Mouse (Mus musculus): ENCODE results near the gene Cyp4f39. TPM values are rescaled to one million over a fixed set of nuclear protein-coding genes. Genes with fewer than 3 reads are reported as not detected.

Gene Cyp4f39
- polyA plus RNA-seq (2012; ENCODE audit: insufficient read depth, insufficient read length, missing spikeins): not detected in 2 replicates

- TF ChIP-seq CTCF (IDR thresholded peaks at IDR 0.05; ENCODE audit: low read depth, low read length) (no peak), POLR2A (IDR thresholded peaks at IDR 0.05; ENCODE audit: borderline replicate concordance, low read depth, low read length) (no peak)
- no peaks in the 10 kb centered on the region for H3K4me1 ChIP-seq (ENCODE audit: control insufficient read depth, insufficient read depth, low read length)
- no peak within 1 kb of the TSS for H3K27ac ChIP-seq (ENCODE audit: insufficient read depth, low read depth, low read length)
- H3K4me3 ChIP-seq (ENCODE audit: insufficient read depth, low read length): peak within 1 kb of the TSS; percentile 1; the same call in 1 of the 2 replicates
These were observed at the start of gene Cyp4f39 for GRCm38 (mm10) chr17:32452482-32452881. Gene Cyp4f39, plus strand, starts transcription at chr17:32452723.

GRCm38 (mm10) chr17:32402779-32403157, 49.8 kb upstream of the Cyp4f39 start:
- peak overlapping the region; percentile 37 for H3K27ac ChIP-seq (ENCODE audit: insufficient read depth, low read depth, low read length)

GRCm38 (mm10) chr17:32403417-32403816, 49.1 kb upstream of the Cyp4f39 start, which contains the start of gene Rasal3:
Gene Rasal3, minus strand, starts transcription at chr17:32403583.
- TF ChIP-seq POLR2A (IDR thresholded peaks at IDR 0.05; ENCODE audit: borderline replicate concordance, low read depth, low read length): no peak
- no peak for TF ChIP-seq CTCF (IDR thresholded peaks at IDR 0.05; ENCODE audit: low read depth, low read length)
- Histone ChIP-seq H3K27ac (ENCODE audit: insufficient read depth, low read depth, low read length) (peak within 1 kb of the TSS; percentile 37), H3K4me3 (ENCODE audit: insufficient read depth, low read length) (peak within 1 kb of the TSS; percentile 67), H3K4me1 (ENCODE audit: control insufficient read depth, insufficient read depth, low read length) (peaks cover 18% of the 10 kb centered on the region)

More at GRCm38 (mm10) chr17:32402779-32403157, 49.8 kb upstream of the Cyp4f39 start:
- Histone ChIP-seq H3K4me3 (ENCODE audit: insufficient read depth, low read length) (peak overlapping the region; percentile 67), H3K4me1 (ENCODE audit: control insufficient read depth, insufficient read depth, low read length) (peaks cover 18% of the 10 kb centered on the region)
- TF ChIP-seq CTCF (IDR thresholded peaks at IDR 0.05; ENCODE audit: low read depth, low read length) (no peak), POLR2A (IDR thresholded peaks at IDR 0.05; ENCODE audit: borderline replicate concordance, low read depth, low read length) (no peak)

GRCm38 (mm10) chr17:32411898-32412297, 40.6 kb upstream of the Cyp4f39 start:
- TF ChIP-seq CTCF (IDR thresholded peaks at IDR 0.05; ENCODE audit: low read depth, low read length) (no peak), POLR2A (IDR thresholded peaks at IDR 0.05; ENCODE audit: borderline replicate concordance, low read depth, low read length) (no peak)
- Histone ChIP-seq H3K4me3 (ENCODE audit: insufficient read depth, low read length) (no peak overlapping the region), H3K27ac (ENCODE audit: insufficient read depth, low read depth, low read length) (no peak overlapping the region), H3K4me1 (ENCODE audit: control insufficient read depth, insufficient read depth, low read length) (no peaks in the 10 kb centered on the region)

- H3K27ac ChIP-seq (ENCODE audit: insufficient read depth, low read depth, low read length): no peak overlapping the region
- no peak for TF ChIP-seq POLR2A (IDR thresholded peaks at IDR 0.05; ENCODE audit: borderline replicate concordance, low read depth, low read length)
- no peak for TF ChIP-seq CTCF (IDR thresholded peaks at IDR 0.05; ENCODE audit: low read depth, low read length)
- H3K4me3 ChIP-seq (ENCODE audit: insufficient read depth, low read length): no peak overlapping the region
- no peaks in the 10 kb centered on the region for H3K4me1 ChIP-seq (ENCODE audit: control insufficient read depth, insufficient read depth, low read length)
These were observed 37.0 kb upstream of the Cyp4f39 start for GRCm38 (mm10) chr17:32415417-32416020.

GRCm38 (mm10) chr17:32416771-32417170, 35.8 kb upstream of the Cyp4f39 start:
- TF ChIP-seq POLR2A (IDR thresholded peaks at IDR 0.05; ENCODE audit: borderline replicate concordance, low read depth, low read length) (no peak), CTCF (IDR thresholded peaks at IDR 0.05; ENCODE audit: low read depth, low read length) (no peak)
- H3K4me3 ChIP-seq (ENCODE audit: insufficient read depth, low read length): no peak overlapping the region
- no peak overlapping the region for H3K27ac ChIP-seq (ENCODE audit: insufficient read depth, low read depth, low read length)
- no peaks in the 10 kb centered on the region for H3K4me1 ChIP-seq (ENCODE audit: control insufficient read depth, insufficient read depth, low read length)

- no peaks in the 10 kb centered on the region for H3K4me1 ChIP-seq (ENCODE audit: control insufficient read depth, insufficient read depth, low read length)
- TF ChIP-seq POLR2A (IDR thresholded peaks at IDR 0.05; ENCODE audit: borderline replicate concordance, low read depth, low read length) (no peak), CTCF (IDR thresholded peaks at IDR 0.05; ENCODE audit: low read depth, low read length) (no peak)
- H3K4me3 ChIP-seq (ENCODE audit: insufficient read depth, low read length): no peak overlapping the region
- H3K27ac ChIP-seq (ENCODE audit: insufficient read depth, low read depth, low read length): no peak overlapping the region
These were observed 32.5 kb upstream of the Cyp4f39 start for GRCm38 (mm10) chr17:32419989-32420388.

- Histone ChIP-seq H3K4me3 (ENCODE audit: insufficient read depth, low read length) (no peak overlapping the region), H3K27ac (ENCODE audit: insufficient read depth, low read depth, low read length) (no peak overlapping the region), H3K4me1 (ENCODE audit: control insufficient read depth, insufficient read depth, low read length) (no peaks in the 10 kb centered on the region)
- TF ChIP-seq POLR2A (IDR thresholded peaks at IDR 0.05; ENCODE audit: borderline replicate concordance, low read depth, low read length) (no peak), CTCF (IDR thresholded peaks at IDR 0.05; ENCODE audit: low read depth, low read length) (no peak)
These were observed 31.7 kb upstream of the Cyp4f39 start for GRCm38 (mm10) chr17:32420781-32421180.

- Histone ChIP-seq H3K27ac (ENCODE audit: insufficient read depth, low read depth, low read length) (no peak within 1 kb of the TSS), H3K4me3 (ENCODE audit: insufficient read depth, low read length) (no peak within 1 kb of the TSS), H3K4me1 (ENCODE audit: control insufficient read depth, insufficient read depth, low read length) (no peaks in the 10 kb centered on the region)
- TF ChIP-seq CTCF (IDR thresholded peaks at IDR 0.05; ENCODE audit: low read depth, low read length) (no peak), POLR2A (IDR thresholded peaks at IDR 0.05; ENCODE audit: borderline replicate concordance, low read depth, low read length) (no peak)
These were observed 28.5 kb upstream of the Cyp4f39 start, which contains the start of gene Pglyrp2 for GRCm38 (mm10) chr17:32424034-32424433. Gene Pglyrp2, minus strand, starts transcription at chr17:32424167.

GRCm38 (mm10) chr17:32426610-32427009, 25.9 kb upstream of the Cyp4f39 start:
- Histone ChIP-seq H3K4me3 (ENCODE audit: insufficient read depth, low read length) (no peak overlapping the region), H3K27ac (ENCODE audit: insufficient read depth, low read depth, low read length) (no peak overlapping the region), H3K4me1 (ENCODE audit: control insufficient read depth, insufficient read depth, low read length) (no peaks in the 10 kb centered on the region)
- TF ChIP-seq POLR2A (IDR thresholded peaks at IDR 0.05; ENCODE audit: borderline replicate concordance, low read depth, low read length) (no peak), CTCF (IDR thresholded peaks at IDR 0.05; ENCODE audit: low read depth, low read length) (no peak)

Measured in bone marrow macrophage, adult 2 months (primary cell).